In genomic region chr15:78899740-78900584, GRCm38 (mm10) we compare ENCODE assay signal across 8 mouse cellular contexts. TPM values are rescaled to one million over a fixed set of nuclear protein-coding genes. Genes with fewer than 3 reads are reported as not detected.
DNase-seq lines count a peak whose midpoint lies in the region; ATAC-seq and TF ChIP-seq lines count a peak whose summit lies in the region.

TSS of gene Sh3bp1 (plus strand) at chr15:78899768.

- H3K9ac ChIP-seq in heart, adult 2 months (ENCODE audit: low read depth, low read length): peak within 1 kb of the TSS; percentile 82
- peak within 1 kb of the TSS; percentile 60 for H3K9ac ChIP-seq in liver, embryonic 15.5 days
- H3K9ac ChIP-seq in neural tube, embryonic 11.5 days (ENCODE audit: low read length): peak within 1 kb of the TSS; percentile 30

- ATAC-seq in liver, embryonic 15.5 days (ENCODE audit: insufficient read depth): peak; percentile 55
- no peak for ATAC-seq in neural tube, embryonic 11.5 days (ENCODE audit: insufficient read depth, low FRiP score, low TSS enrichment)

- peaks cover 4% of the 10 kb centered on the region for H3K4me1 ChIP-seq in heart, adult 2 months (ENCODE audit: control insufficient read depth, insufficient read depth, low read length)
- H3K4me1 ChIP-seq in liver, embryonic 15.5 days (replicated peaks): peaks cover 80% of the 10 kb centered on the region
- peaks cover 12% of the 10 kb centered on the region for H3K4me1 ChIP-seq in neural tube, embryonic 11.5 days (ENCODE audit: control insufficient read depth, insufficient read depth, low read length)
- peaks cover 59% of the 10 kb centered on the region for H3K4me1 ChIP-seq in thymus, adult 2 months (replicated peaks; ENCODE audit: control insufficient read depth, insufficient read depth, low read length)

- 4% methylated on average over 46 of the region's 47 CpGs for whole genome bisulfite sequencing in heart, adult 2 months
- under 1% methylated on average over 47 of the region's 47 CpGs for WGBS in liver, embryonic 15.5 days (ENCODE audit: insufficient replicate concordance)
- WGBS in neural tube, embryonic 11.5 days: 1% methylated on average over 46 of the region's 47 CpGs
- WGBS in thymus, adult 2 months: under 1% methylated on average over 47 of the region's 47 CpGs

- peak within 1 kb of the TSS; percentile 69 for H3K4me3 ChIP-seq in heart, adult 2 months
- H3K4me3 ChIP-seq in liver, embryonic 15.5 days (replicated peaks): peak within 1 kb of the TSS; percentile 70
- peak within 1 kb of the TSS; percentile 54 for H3K4me3 ChIP-seq in neural tube, embryonic 11.5 days (ENCODE audit: low read depth, low read length)
- H3K4me3 ChIP-seq in thymus, adult 2 months (ENCODE audit: control insufficient read depth, insufficient read depth, low read length): peak within 1 kb of the TSS; percentile 87

- H3K79me2 ChIP-seq in heart, adult 2 months (replicated peaks; ENCODE audit: control insufficient read depth, insufficient read depth, low read length): no peaks in the 10 kb centered on the region

- TF ChIP-seq POLR2A in heart, adult 2 months (IDR thresholded peaks at IDR 0.05; ENCODE audit: insufficient read depth, low read depth, low read length): peak; percentile 49; the same call in 1 of the 2 replicates
- peak; percentile 83 for TF ChIP-seq POLR2A in thymus, adult 2 months (IDR thresholded peaks at IDR 0.05; ENCODE audit: control insufficient read depth, extremely low read depth, insufficient read depth, low read length, poor library complexity)

- H3K36me3 ChIP-seq in heart, adult 2 months (ENCODE audit: control insufficient read depth, insufficient read depth, low read length): no peaks in the 10 kb centered on the region
- H3K36me3 ChIP-seq in liver, embryonic 15.5 days (replicated peaks): peaks cover 29% of the 10 kb centered on the region
- H3K36me3 ChIP-seq in neural tube, embryonic 11.5 days (ENCODE audit: control insufficient read depth, insufficient read depth, low read length): no peaks in the 10 kb centered on the region
- H3K36me3 ChIP-seq in thymus, adult 2 months (ENCODE audit: control insufficient read depth, insufficient read depth, low read length): peaks cover 8% of the 10 kb centered on the region

- no peaks in the 10 kb centered on the region for H3K27me3 ChIP-seq in heart, adult 2 months (ENCODE audit: control insufficient read depth, insufficient read depth, low read length)
- H3K27me3 ChIP-seq in liver, embryonic 15.5 days: no peaks in the 10 kb centered on the region
- H3K27me3 ChIP-seq in neural tube, embryonic 11.5 days (ENCODE audit: control insufficient read depth, insufficient read depth, low read length): no peaks in the 10 kb centered on the region
- H3K27me3 ChIP-seq in thymus, adult 2 months (ENCODE audit: control insufficient read depth, insufficient read depth, low read length): no peaks in the 10 kb centered on the region

- no peak for TF ChIP-seq EP300 in heart, adult 2 months (IDR thresholded peaks at IDR 0.05; ENCODE audit: insufficient read depth, low read depth, low read length)

- peak; percentile 57 for DNase-seq in ovary, adult 18-20 months (ENCODE audit: low spot score)
- DNase-seq in ovary, postnatal 14 days (ENCODE audit: low spot score): no peak
- peak; percentile 74 for DNase-seq in embryo, embryonic 10 days (ENCODE audit: low spot score)
- DNase-seq in heart, adult 2 months: peak; percentile 80 to 82
- DNase-seq in kidney, adult 9 months: peak; percentile 51
- peak; percentile 66 for DNase-seq in neural tube, embryonic 11.5 days (ENCODE audit: low spot score)
- peak; percentile 83 for DNase-seq in thymus, adult 2 months

- TF ChIP-seq CTCF in heart, adult 2 months (IDR thresholded peaks at IDR 0.05): no peak
- no peak for TF ChIP-seq CTCF in thymus, adult 2 months (IDR thresholded peaks at IDR 0.05; ENCODE audit: borderline replicate concordance, control insufficient read depth, extremely low read depth, insufficient read depth, low read length, poor library complexity)

- intact Hi-C loops in heart, adult 2 months (cut with DNase I): no loop called here

- peak within 1 kb of the TSS; percentile 89 for H3K4me2 ChIP-seq in liver, embryonic 15.5 days
- H3K4me2 ChIP-seq in neural tube, embryonic 11.5 days (ENCODE audit: low read depth): peak within 1 kb of the TSS; percentile 91

- no peaks in the 10 kb centered on the region for H3K9me3 ChIP-seq in liver, embryonic 15.5 days (replicated peaks)
- no peaks in the 10 kb centered on the region for H3K9me3 ChIP-seq in neural tube, embryonic 11.5 days (ENCODE audit: control insufficient read depth, low read length)

- H3K27ac ChIP-seq in heart, adult 2 months: peak within 1 kb of the TSS; percentile 62
- H3K27ac ChIP-seq in liver, embryonic 15.5 days (replicated peaks): peak within 1 kb of the TSS; percentile 78
- H3K27ac ChIP-seq in neural tube, embryonic 11.5 days (ENCODE audit: low read depth, low read length): no peak within 1 kb of the TSS
- peak within 1 kb of the TSS; percentile 92 for H3K27ac ChIP-seq in thymus, adult 2 months (ENCODE audit: control insufficient read depth, insufficient read depth, low read length)

RNA-seq across cellular contexts. Expression of gene Sh3bp1, which starts in this region (rescaled TPM):
- total RNA-seq in heart, adult 2 months (2021): 1 to 10 TPM; 2.6 to 3.3 TPM
- polyA plus RNA-seq in heart, adult 2 months (2012; rRNA removed): 12.6 and 19.2 TPM in 2 replicates
- 14.4 and 15.3 TPM in 2 replicates for polyA plus RNA-seq in liver, embryonic 15.5 days (2015; fragmentation: Nextera tagmentation; extraction: Ambion mirVana)
- polyA plus RNA-seq in neural tube, embryonic 11.5 days (2014; fragmentation: Nextera tagmentation; extraction: Ambion mirVana): 14.4 and 15.3 TPM in 2 replicates
- 371 and 412 TPM in 2 replicates for polyA plus RNA-seq in thymus, adult 2 months (2012; rRNA removed)

Comparison
In these comparisons a context has a peak if more than half of its experiments do, and no peak if none do; other contexts are left out.
1. RNA of gene Sh3bp1 (polyA plus RNA-seq): 371 to 412 TPM in thymus, adult 2 months; 12.6 to 19.2 TPM in heart, adult 2 months, 14.4 to 15.3 TPM in neural tube, embryonic 11.5 days and 14.4 to 15.3 TPM in liver, embryonic 15.5 days; every median in the first group is over 10 times any median in the second.
2. H3K9ac ChIP-seq: peak in every context shown above with its lines; median percentile 82 in heart, adult 2 months; 60 in liver, embryonic 15.5 days; 30 in neural tube, embryonic 11.5 days.
3. Peak in every context shown above with its lines, with median percentiles within 50 percentile points of each other: H3K4me3 ChIP-seq.